22 mouse cellular contexts compared by ENCODE assay signal in genomic region chr14:74304483-74304882, GRCm38 (mm10).
DNase-seq lines count a peak whose midpoint lies in the region; ATAC-seq lines count a peak whose summit lies in the region.
"Had no signal": no experiment of that assay in that cellular context is flagged by ENCODE, and none has a peak within 500 bp of the region (broad histone marks: within the 10 kb centered on the region; RNA-seq: fewer than 3 reads in every experiment).

No protein-coding gene starts in this region.

- no peak overlapping the region for H3K9ac ChIP-seq in hindbrain, embryonic 14.5 days
- H3K9ac ChIP-seq in hindbrain, embryonic 16.5 days (ENCODE audit: low read depth, low read length) = no peak overlapping the region
- no peak overlapping the region for H3K9ac ChIP-seq in neural tube, embryonic 12.5 days
- no peak overlapping the region for H3K9ac ChIP-seq in neural tube, embryonic 13.5 days
- H3K9ac ChIP-seq: embryonic facial prominence, embryonic 15.5 days had no signal

- H3K4me3 ChIP-seq in hindbrain, embryonic 14.5 days (replicated peaks; ENCODE audit: low read length) = no peak overlapping the region
- H3K4me3 ChIP-seq in hindbrain, embryonic 16.5 days (ENCODE audit: low read length) = no peak overlapping the region
- no peak overlapping the region for H3K4me3 ChIP-seq in neural tube, embryonic 12.5 days
- no peak overlapping the region for H3K4me3 ChIP-seq in neural tube, embryonic 13.5 days
- H3K4me3 ChIP-seq: embryonic facial prominence, embryonic 15.5 days; erythroblast, embryonic 14.5 days; forebrain, embryonic 10.5 days; heart, embryonic 10.5 days had no signal

- no peaks in the 10 kb centered on the region for H3K36me3 ChIP-seq in hindbrain, embryonic 14.5 days (replicated peaks; ENCODE audit: control insufficient read depth, insufficient read depth)
- H3K36me3 ChIP-seq in hindbrain, embryonic 16.5 days (ENCODE audit: control insufficient read depth, insufficient read depth, low read length) = no peaks in the 10 kb centered on the region
- no peaks in the 10 kb centered on the region for H3K36me3 ChIP-seq in neural tube, embryonic 12.5 days
- H3K36me3 ChIP-seq in neural tube, embryonic 13.5 days = no peaks in the 10 kb centered on the region
- H3K36me3 ChIP-seq: embryonic facial prominence, embryonic 15.5 days; forebrain, embryonic 10.5 days; heart, embryonic 10.5 days had no signal

- ATAC-seq in hindbrain, embryonic 14.5 days (ENCODE audit: low FRiP score) = peak; percentile 62; the same call in 1 of the 2 replicates
- ATAC-seq in hindbrain, embryonic 16.5 days = no peak
- ATAC-seq in neural tube, embryonic 12.5 days (ENCODE audit: low FRiP score, low read depth) = peak; percentile 29; the same call in 1 of the 2 replicates
- ATAC-seq in neural tube, embryonic 13.5 days (ENCODE audit: low read depth) = peak; percentile 93
- ATAC-seq: forebrain, embryonic 16.5 days had no signal

- no peak overlapping the region for H3K4me2 ChIP-seq in hindbrain, embryonic 14.5 days (replicated peaks)
- no peak overlapping the region for H3K4me2 ChIP-seq in hindbrain, embryonic 16.5 days (ENCODE audit: low read length)
- no peak overlapping the region for H3K4me2 ChIP-seq in neural tube, embryonic 12.5 days (replicated peaks)
- no peak overlapping the region for H3K4me2 ChIP-seq in neural tube, embryonic 13.5 days
- H3K4me2 ChIP-seq: embryonic facial prominence, embryonic 15.5 days had no signal

- H3K9me3 ChIP-seq in hindbrain, embryonic 14.5 days (ENCODE audit: control insufficient read depth, low read length) = no peaks in the 10 kb centered on the region
- no peaks in the 10 kb centered on the region for H3K9me3 ChIP-seq in hindbrain, embryonic 16.5 days (ENCODE audit: control insufficient read depth, low read length)
- no peaks in the 10 kb centered on the region for H3K9me3 ChIP-seq in neural tube, embryonic 12.5 days
- no peaks in the 10 kb centered on the region for H3K9me3 ChIP-seq in neural tube, embryonic 13.5 days
- H3K9me3 ChIP-seq: embryonic facial prominence, embryonic 15.5 days; forebrain, embryonic 10.5 days; heart, embryonic 10.5 days had no signal

- 40% methylated on average over 3 of the region's 3 CpGs for WGBS in hindbrain, embryonic 14.5 days
- WGBS in hindbrain, embryonic 16.5 days = 35% methylated on average over 3 of the region's 3 CpGs
- 53% methylated on average over 3 of the region's 3 CpGs for WGBS in neural tube, embryonic 12.5 days
- WGBS in neural tube, embryonic 13.5 days = 32% methylated on average over 3 of the region's 3 CpGs

- no peaks in the 10 kb centered on the region for H3K4me1 ChIP-seq in hindbrain, embryonic 14.5 days (replicated peaks; ENCODE audit: control insufficient read depth, insufficient read depth, low read length)
- H3K4me1 ChIP-seq in hindbrain, embryonic 16.5 days (ENCODE audit: control insufficient read depth, insufficient read depth, low read depth, low read length) = no peaks in the 10 kb centered on the region
- H3K4me1 ChIP-seq in neural tube, embryonic 12.5 days = no peaks in the 10 kb centered on the region
- H3K4me1 ChIP-seq in neural tube, embryonic 13.5 days (replicated peaks) = no peaks in the 10 kb centered on the region
- H3K4me1 ChIP-seq: embryonic facial prominence, embryonic 15.5 days; forebrain, embryonic 10.5 days; heart, embryonic 10.5 days had no signal

- no peaks in the 10 kb centered on the region for H3K27me3 ChIP-seq in hindbrain, embryonic 14.5 days (ENCODE audit: control insufficient read depth, insufficient read depth, low read length)
- H3K27me3 ChIP-seq in hindbrain, embryonic 16.5 days (replicated peaks; ENCODE audit: control insufficient read depth, insufficient read depth, low read length) = no peaks in the 10 kb centered on the region
- no peaks in the 10 kb centered on the region for H3K27me3 ChIP-seq in neural tube, embryonic 12.5 days (replicated peaks)
- H3K27me3 ChIP-seq in neural tube, embryonic 13.5 days = no peaks in the 10 kb centered on the region
- H3K27me3 ChIP-seq: embryonic facial prominence, embryonic 15.5 days had no signal

- peak; percentile 37 for DNase-seq in hindbrain, embryonic 14.5 days (ENCODE audit: low spot score)
- DNase-seq in neural tube, embryonic 10.5 days (ENCODE audit: extremely low spot score, low spot score) = no peak
- DNase-seq in right cerebral cortex, adult 18-20 months = no peak
- no peak for DNase-seq in left cerebral cortex, adult 8-10 months (ENCODE audit: low spot score in 2 of 2)
- DNase-seq: adrenal gland, adult 8-10 months; adrenal gland, postnatal 36 days; cerebellum, adult 11 months; cerebellum, adult 8-10 months; cerebellum, postnatal 14 days; embryo, embryonic 11 days; gastrocnemius, postnatal 10 days; heart, adult 18-20 months; heart, postnatal 10 days; heart, postnatal 4 days had no signal

- H3K27ac ChIP-seq in hindbrain, embryonic 14.5 days = no peak overlapping the region
- no peak overlapping the region for H3K27ac ChIP-seq in hindbrain, embryonic 16.5 days (ENCODE audit: low read depth, low read length)
- no peak overlapping the region for H3K27ac ChIP-seq in neural tube, embryonic 12.5 days
- no peak overlapping the region for H3K27ac ChIP-seq in neural tube, embryonic 13.5 days (replicated peaks)
- H3K27ac ChIP-seq: embryonic facial prominence, embryonic 15.5 days; forebrain, embryonic 10.5 days; heart, embryonic 10.5 days had no signal
